Comparison of ENCODE assay signal across 1 mouse cellular context in genomic region chr19:16777901-16778300, GRCm38 (mm10).
TF ChIP-seq lines count a peak whose summit lies in the region.

No protein-coding gene starts in this region.

TF ChIP-seq in CH12.LX, 34 proteins besides CTCF, POLR2A, EP300 and RAD21 (continued from another document):
- TF ChIP-seq E2F4 (IDR thresholded peaks at IDR 0.05; ENCODE audit: insufficient replicate concordance, low read depth, low read length) = no peak
- TF ChIP-seq TBP (conservative IDR thresholded peaks at IDR 0.05; ENCODE audit: low read depth, low read length) = no peak
- no peak for TF ChIP-seq GABPA (IDR thresholded peaks at IDR 0.05; ENCODE audit: insufficient replicate concordance, low read depth, low read length)
- TF ChIP-seq CHD2 (IDR thresholded peaks at IDR 0.05; ENCODE audit: low read length) = no peak
- no peak for TF ChIP-seq CHD1 (IDR thresholded peaks at IDR 0.05; ENCODE audit: low read depth, low read length)
TF ChIP-seq in CH12.LX: peak in this region for 0.
